Mouse (Mus musculus) neural tube, embryonic 14.5 days (tissue): ENCODE data around the gene Lca5l. TPM values are rescaled to one million over a fixed set of nuclear protein-coding genes. Genes with fewer than 3 reads are reported as not detected.

Experiments
- ATAC-seq: fragments of 200-750 bp; cut with Nextera tagmentation; 2 replicates; pipeline ENCODE4 v1.8.0; 2017; ENCODE audit warnings: low read depth, mild to moderate bottlenecking, moderate TSS enrichment, moderate library complexity
- H3K27ac ChIP-seq: fragments of 300-500 bp; sonication (generic); 2 replicates; pipeline ENCODE4 v1.5.1; 2014; ENCODE audit warnings: low read depth, mild to moderate bottlenecking, control low read depth, low read length, moderate library complexity, mixed read lengths
- H3K27me3 ChIP-seq: fragments of 300-500 bp; sonication (generic); 2 replicates; pipeline ENCODE4 v1.6.1; 2014; ENCODE audit warnings: low read length; ENCODE audit not compliant: control insufficient read depth, insufficient read depth
- H3K36me3 ChIP-seq: fragments of 300-500 bp; sonication (generic); 2 replicates; pipeline ENCODE4 v1.6.1; 2014; ENCODE audit warnings: low read length, mixed read lengths; ENCODE audit not compliant: control insufficient read depth, insufficient read depth
- H3K4me1 ChIP-seq: fragments of 300-500 bp; sonication (generic); 2 replicates; pipeline ENCODE4 v1.6.1; 2014; ENCODE audit warnings: low read length; ENCODE audit not compliant: control insufficient read depth, insufficient read depth
- H3K4me2 ChIP-seq: fragments of 300-500 bp; sonication (generic); 2 replicates; pipeline ENCODE4 v1.6.1; 2014; ENCODE audit warnings: mild to moderate bottlenecking, low read depth, low read length, control low read depth
- H3K4me3 ChIP-seq: fragments of 300-500 bp; sonication (generic); 2 replicates; pipeline ENCODE4 v1.5.1; 2014; ENCODE audit warnings: low read depth, low read length, control low read depth, mixed read lengths
- H3K9ac ChIP-seq: fragments of 300-500 bp; sonication (generic); replicated peaks from 2 replicates; pipeline ENCODE4 v1.6.1; 2014; ENCODE audit warnings: low read depth, mild to moderate bottlenecking, control low read depth, low read length, mixed read lengths
- H3K9me3 ChIP-seq: fragments of 300-500 bp; sonication (generic); 2 replicates; pipeline ENCODE4 v1.6.1; 2016; ENCODE audit warnings: low read length; ENCODE audit not compliant: control insufficient read depth
- WGBS: fragments of 180-500 bp; shearing (Covaris S2); extraction: QIAGEN DNeasy Blood & Tissue Kit; methylation state at CpG from one replicate; pipeline ENCODE4 v1.1.7; 2014; 5-methylcytosine and 5-hydroxymethylcytosine counted together
- polyA plus RNA-seq: library from polyadenylated mRNA; unstranded; fragments of >200 nt; fragmentation: Nextera tagmentation; extraction: Ambion mirVana; gene quantifications from 2 replicates; pipeline ENCODE4 v1.2.1, GENCODE M21; 2014

Lca5l gene
- polyA plus RNA-seq, 1 experiment from 2014 or later, result 2.0 TPM

DNA sequence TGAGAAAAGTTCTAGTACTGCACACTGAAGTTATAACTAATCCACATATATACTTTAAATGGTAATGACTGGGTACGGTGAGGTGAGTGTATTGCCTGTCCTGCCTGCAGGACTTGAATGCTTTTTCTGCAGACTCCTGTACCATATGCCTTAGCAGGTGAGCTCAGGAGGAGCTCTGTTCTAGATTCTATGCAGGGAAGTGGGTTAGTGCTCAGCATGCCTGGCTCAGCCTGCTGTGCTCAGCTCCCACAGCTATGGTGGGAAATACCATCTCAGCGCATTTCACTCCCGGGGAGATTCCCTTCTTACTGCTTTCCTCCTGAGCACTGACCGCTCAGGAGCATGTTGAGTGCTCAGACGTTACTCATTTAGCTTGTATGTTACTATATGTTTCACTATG lies 4.5 kb downstream of the Lca5l start:
- Histone ChIP-seq H3K4me1 (no peaks in the 10 kb centered on the region), H3K27ac (no peak overlapping the region), H3K9me3 (no peaks in the 10 kb centered on the region), H3K27me3 (no peaks in the 10 kb centered on the region), H3K36me3 (no peaks in the 10 kb centered on the region), H3K4me2 (no peak overlapping the region), H3K9ac (no peak overlapping the region), H3K4me3 (no peak overlapping the region)
- ATAC-seq, result no peak
- 85% methylated on average over 5 of the region's 5 CpGs for WGBS

DNA sequence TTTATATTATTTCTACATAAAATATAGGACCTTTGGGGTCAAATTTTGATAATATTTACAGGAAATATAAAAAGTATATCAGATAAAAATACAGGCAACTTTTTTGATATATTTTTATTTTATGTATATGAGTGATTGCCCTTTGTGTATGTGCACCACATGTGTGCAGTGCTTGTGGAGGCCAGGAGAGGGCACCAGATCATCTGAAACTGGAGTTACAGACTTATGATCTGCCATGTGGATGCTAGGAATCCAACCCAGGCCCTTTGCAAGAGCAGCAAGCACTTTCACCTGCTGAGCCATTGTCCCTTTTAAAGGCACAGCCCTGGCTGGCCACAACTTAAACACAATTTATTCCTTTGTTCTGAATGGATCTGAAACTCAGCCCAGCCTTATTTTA lies 12.9 kb downstream of the Lca5l start:
- no peak overlapping the region for H3K27ac ChIP-seq
- H3K9me3 ChIP-seq, result no peaks in the 10 kb centered on the region
- no peak overlapping the region for H3K4me2 ChIP-seq
- H3K36me3 ChIP-seq, result no peaks in the 10 kb centered on the region
- ATAC-seq, result no peak
- no peaks in the 10 kb centered on the region for H3K4me1 ChIP-seq
- H3K9ac ChIP-seq, result no peak overlapping the region
- no peak overlapping the region for H3K4me3 ChIP-seq
- no peaks in the 10 kb centered on the region for H3K27me3 ChIP-seq

GRCm38 (mm10) chr16:96175399-96175798 lies 16.7 kb downstream of the Lca5l start:
- no peak overlapping the region for H3K4me2 ChIP-seq
- no peaks in the 10 kb centered on the region for H3K36me3 ChIP-seq
- 45% methylated on average over 2 of the region's 2 CpGs for WGBS
- no peaks in the 10 kb centered on the region for H3K4me1 ChIP-seq
- H3K4me3 ChIP-seq, result no peak overlapping the region
- H3K9ac ChIP-seq, result no peak overlapping the region
- H3K27me3 ChIP-seq, result no peaks in the 10 kb centered on the region
- H3K9me3 ChIP-seq, result no peaks in the 10 kb centered on the region
- H3K27ac ChIP-seq, result no peak overlapping the region
- no peak for ATAC-seq

DNA sequence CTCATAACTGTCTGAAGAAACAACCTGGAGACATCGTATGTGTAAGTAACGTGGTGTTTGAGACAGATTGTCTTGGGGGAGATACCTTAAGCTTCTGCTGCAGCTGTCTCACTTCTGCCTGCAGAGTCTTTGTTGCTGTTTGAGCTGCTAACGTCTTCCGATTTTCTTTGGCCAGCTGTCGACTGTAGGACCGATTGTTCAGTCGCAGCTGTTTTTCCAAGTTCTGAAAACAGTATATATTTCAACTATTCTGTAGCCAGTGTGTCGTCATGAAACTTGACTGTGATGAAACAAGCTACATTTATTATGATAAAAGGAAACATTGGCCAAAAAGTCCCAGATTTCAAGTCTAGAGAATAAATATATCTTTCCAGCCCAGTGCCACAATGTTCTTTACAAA lies 18.4 kb downstream of the Lca5l start:
- no peak for ATAC-seq
- Histone ChIP-seq H3K36me3 (no peaks in the 10 kb centered on the region), H3K27me3 (no peaks in the 10 kb centered on the region), H3K9ac (no peak overlapping the region), H3K4me2 (no peak overlapping the region), H3K4me3 (no peak overlapping the region), H3K4me1 (no peaks in the 10 kb centered on the region), H3K27ac (no peak overlapping the region), H3K9me3 (no peaks in the 10 kb centered on the region)
- WGBS, result 77% methylated on average over 8 of the region's 8 CpGs

GRCm38 (mm10) chr16:96168837-96169236 lies 23.2 kb downstream of the Lca5l start:
- WGBS, result 86% methylated on average over 4 of the region's 4 CpGs
- no peak overlapping the region for H3K27ac ChIP-seq
- H3K4me2 ChIP-seq, result no peak overlapping the region
- H3K9me3 ChIP-seq, result no peaks in the 10 kb centered on the region
- H3K27me3 ChIP-seq, result no peaks in the 10 kb centered on the region
- H3K9ac ChIP-seq, result no peak overlapping the region
- H3K36me3 ChIP-seq, result no peaks in the 10 kb centered on the region
- H3K4me3 ChIP-seq, result no peak overlapping the region
- no peak for ATAC-seq
- no peaks in the 10 kb centered on the region for H3K4me1 ChIP-seq

- 76% methylated on average over 4 of the region's 4 CpGs for whole genome bisulfite sequencing
- Histone ChIP-seq H3K4me3 (no peak overlapping the region), H3K9me3 (no peaks in the 10 kb centered on the region), H3K4me1 (no peaks in the 10 kb centered on the region), H3K9ac (no peak overlapping the region), H3K27me3 (no peaks in the 10 kb centered on the region), H3K27ac (no peak overlapping the region), H3K4me2 (no peak overlapping the region), H3K36me3 (no peaks in the 10 kb centered on the region)
- no peak for ATAC-seq
These were observed 26.3 kb downstream of the Lca5l start for GRCm38 (mm10) chr16:96165723-96166264.

- Histone ChIP-seq H3K36me3 (no peaks in the 10 kb centered on the region), H3K9me3 (no peaks in the 10 kb centered on the region), H3K4me1 (peaks cover 16% of the 10 kb centered on the region; the same call in 1 of the 2 replicates), H3K4me3 (no peak overlapping the region), H3K4me2 (no peak overlapping the region), H3K27me3 (no peaks in the 10 kb centered on the region), H3K9ac (no peak overlapping the region), H3K27ac (no peak overlapping the region)
- ATAC-seq, result no peak
- WGBS, result 94% methylated on average over 4 of the region's 4 CpGs
These were observed 30.7 kb downstream of the Lca5l start for GRCm38 (mm10) chr16:96161336-96161735.

GRCm38 (mm10) chr16:96160927-96161326 lies 31.1 kb downstream of the Lca5l start:
- no peak for ATAC-seq
- H3K4me3 ChIP-seq, result no peak overlapping the region
- no peak overlapping the region for H3K4me2 ChIP-seq
- H3K9ac ChIP-seq, result no peak overlapping the region
- peaks cover 16% of the 10 kb centered on the region; the same call in 1 of the 2 replicates for H3K4me1 ChIP-seq
- 95% methylated on average over 1 of the region's 1 CpGs for WGBS
- no peaks in the 10 kb centered on the region for H3K9me3 ChIP-seq
- H3K27ac ChIP-seq, result no peak overlapping the region
- no peaks in the 10 kb centered on the region for H3K36me3 ChIP-seq
- no peaks in the 10 kb centered on the region for H3K27me3 ChIP-seq

- WGBS, result 78% methylated on average over 20 of the region's 20 CpGs
- H3K4me3 ChIP-seq, result peak overlapping the region; percentile 43
- H3K36me3 ChIP-seq, result no peaks in the 10 kb centered on the region; the same call in 1 of the 2 replicates
- ATAC-seq, result no peak
- no peaks in the 10 kb centered on the region for H3K9me3 ChIP-seq
- peak overlapping the region; percentile 84 for H3K4me2 ChIP-seq
- H3K27ac ChIP-seq, result peak overlapping the region; percentile 63; the same call in 1 of the 2 replicates
- H3K9ac ChIP-seq, result peak overlapping the region; percentile 74
- H3K27me3 ChIP-seq, result no peaks in the 10 kb centered on the region
- H3K4me1 ChIP-seq, result peaks cover 16% of the 10 kb centered on the region; the same call in 1 of the 2 replicates
These were observed 32.2 kb downstream of the Lca5l start for GRCm38 (mm10) chr16:96159794-96160346.
